Mouse (Mus musculus) activated CD4-positive, CD25-positive, alpha-beta regulatory T cell, adult 4 months (primary cell): ENCODE measurements around the gene Zfp846. TPM values are rescaled to one million over a fixed set of nuclear protein-coding genes. Genes with fewer than 3 reads are reported as not detected.
A peak's percentile ranks its signal among the peaks of the same experiment; 100 is the strongest.

Experiments used
- ATAC-seq: one replicate; pipeline ENCODE4 v1.8.0; 2017
- polyA plus RNA-seq, 2 experiments: library from polyadenylated mRNA; unstranded; fragments of 100-300 nt; shearing (Covaris generic); gene quantifications; one replicate each; pipeline ENCODE4 v1.2.1; 2017

The Zfp846 gene
- polyA plus RNA-seq, 2 experiments from 2014 or later: 9.0 to 16.1 TPM

GRCm38 (mm10) chr9:20638552-20638951, 57.5 kb downstream of the Zfp846 start:
- ATAC-seq: no peak

- ATAC-seq: no peak
These were observed 58.4 kb downstream of the Zfp846 start for GRCm38 (mm10) chr9:20639486-20639885.

GRCm38 (mm10) chr9:20641501-20641900, 60.4 kb downstream of the Zfp846 start:
- no peak for ATAC-seq

- no peak for ATAC-seq
These were observed 61.2 kb downstream of the Zfp846 start, which contains the start of gene Ubl5 for GRCm38 (mm10) chr9:20642101-20642895. Gene Ubl5, plus strand, starts transcription at chr9:20642878.

GRCm38 (mm10) chr9:20642896-20643466, 61.9 kb downstream of the Zfp846 start:
- ATAC-seq: peak; percentile 84

GRCm38 (mm10) chr9:20643781-20644180, 62.7 kb downstream of the Zfp846 start:
- peak; percentile 17 for ATAC-seq

- peak; percentile 62 for ATAC-seq
These were observed 63.4 kb downstream of the Zfp846 start, which contains the start of gene Fbxl12 for GRCm38 (mm10) chr9:20644360-20645081. Gene Fbxl12, minus strand, starts transcription at chr9:20644767.

- ATAC-seq: peak; percentile 44
These were observed 64.0 kb downstream of the Zfp846 start for GRCm38 (mm10) chr9:20645121-20645520.

- ATAC-seq: peak; percentile 96
These were observed 70.6 kb downstream of the Zfp846 start, which contains the start of gene Pin1 for GRCm38 (mm10) chr9:20651602-20652259. Gene Pin1, plus strand, starts transcription at chr9:20652095.

GRCm38 (mm10) chr9:20652260-20652658, 71.2 kb downstream of the Zfp846 start:
- no peak for ATAC-seq

GRCm38 (mm10) chr9:20653859-20654258, 72.8 kb downstream of the Zfp846 start:
- no peak for ATAC-seq

Other genes with a start within 250 kb of the Zfp846 start
- not detected for gene Olfr18, start 245.2 kb upstream of the Zfp846 start, polyA plus RNA-seq
- 10 to 100 TPM; 24.4 to 41.2 TPM for gene Zfp560, start 196.1 kb upstream of the Zfp846 start, polyA plus RNA-seq
- 10 to 100 TPM; 16.1 to 25.9 TPM for gene Zfp26, start 121.1 kb upstream of the Zfp846 start, polyA plus RNA-seq
- gene Zfp426, start 88.5 kb upstream of the Zfp846 start, polyA plus RNA-seq: 10 to 100 TPM; 26.5 to 28.3 TPM
- gene Zfp266, start 59.9 kb upstream of the Zfp846 start, polyA plus RNA-seq: 10 to 100 TPM; 44.4 to 47.6 TPM
- gene Ubl5, start 61.6 kb downstream of the Zfp846 start, polyA plus RNA-seq: 100 to 1,000 TPM; 339 to 401 TPM
- gene Fbxl12, start 63.5 kb downstream of the Zfp846 start, polyA plus RNA-seq: 10 to 100 TPM; 26.1 to 30.9 TPM
- gene Pin1, start 70.8 kb downstream of the Zfp846 start, polyA plus RNA-seq: 10 to 100 TPM; 22.6 to 27.2 TPM
- gene Olfm2, start 165.1 kb downstream of the Zfp846 start, polyA plus RNA-seq: under 1 TPM in 1 of 2 experiments, not detected in 1; 0.25 TPM
- not detected for gene Col5a3, start 233.8 kb downstream of the Zfp846 start, polyA plus RNA-seq
- gene Rdh8, start 237.2 kb downstream of the Zfp846 start, polyA plus RNA-seq: not detected